Mouse (Mus musculus) olfactory bulb, adult 2 months (tissue): ENCODE data around the gene Itprip.

Source experiments
- CTCF ChIP-seq: fragments of 200-500 bp; IDR thresholded peaks from 2 replicates; pipeline ENCODE4 v1.5.1; 2012; ENCODE audit warnings: low read depth, mild to moderate bottlenecking, low read length, moderate library complexity; ENCODE audit not compliant: insufficient read depth
- POLR2A ChIP-seq: fragments of 200-500 bp; IDR thresholded peaks from 2 replicates; pipeline ENCODE4 v1.6.1; 2012; ENCODE audit warnings: mild to moderate bottlenecking, low read depth, low read length, moderate library complexity; ENCODE audit not compliant: insufficient read depth

DNA sequence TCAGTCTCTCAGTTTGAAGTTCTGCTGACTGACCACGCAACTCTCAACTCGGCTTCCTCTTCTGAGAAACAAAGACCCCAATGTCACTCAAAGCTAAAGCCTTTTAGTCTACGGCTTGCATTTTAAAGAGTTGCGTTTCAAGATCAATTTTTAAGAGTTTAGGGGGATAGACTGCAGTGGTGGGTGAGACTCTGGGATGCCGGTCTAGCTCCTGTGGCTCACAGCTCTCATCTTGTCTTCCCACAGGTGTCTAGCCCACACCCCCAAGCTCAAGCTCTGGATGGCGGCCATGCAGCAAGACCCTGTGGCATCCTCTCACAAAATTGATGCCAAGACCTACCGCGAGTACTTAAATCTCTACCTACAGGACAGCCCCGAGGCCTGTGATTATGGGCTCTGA lies 55.0 kb downstream of the Itprip start:
- TF ChIP-seq POLR2A (no peak), CTCF (no peak)
